Mouse (Mus musculus): Measurements from ENCODE around the gene Rasgef1a.

Rasgef1a gene

DNA sequence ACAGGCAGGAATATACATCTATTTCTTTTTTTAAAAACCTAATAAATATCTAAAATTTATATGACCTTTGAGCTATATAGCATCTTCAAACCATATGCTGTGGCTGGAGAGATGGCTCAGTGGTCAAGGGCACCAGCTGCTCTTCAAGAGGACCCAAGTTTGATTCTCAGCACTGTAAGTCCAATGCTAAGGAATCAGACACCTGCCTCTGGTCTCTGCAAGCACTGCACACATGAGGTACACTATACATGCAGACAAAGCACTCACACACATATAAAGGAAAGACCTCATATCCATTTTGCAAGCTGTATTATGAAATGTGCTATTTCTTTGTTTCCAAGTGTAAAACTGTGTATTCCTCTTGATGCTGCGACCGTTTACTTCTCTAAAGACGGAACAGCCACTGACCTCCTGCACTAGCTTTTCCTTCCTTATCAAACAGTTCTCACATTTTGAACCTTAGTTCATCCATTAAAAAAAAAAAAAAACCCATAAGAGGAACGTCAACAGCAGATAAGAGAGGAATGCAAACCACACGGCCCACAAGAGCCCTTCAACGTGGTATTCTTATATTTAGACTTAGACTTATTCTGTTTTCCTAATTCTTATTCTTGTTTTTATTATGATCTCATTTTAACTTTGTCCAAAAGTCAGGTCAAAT is 116.7 kb downstream of the Rasgef1a start:
- peak; percentile 48 for DNase-seq (ENCODE audit: low read depth, low spot score)

DNA sequence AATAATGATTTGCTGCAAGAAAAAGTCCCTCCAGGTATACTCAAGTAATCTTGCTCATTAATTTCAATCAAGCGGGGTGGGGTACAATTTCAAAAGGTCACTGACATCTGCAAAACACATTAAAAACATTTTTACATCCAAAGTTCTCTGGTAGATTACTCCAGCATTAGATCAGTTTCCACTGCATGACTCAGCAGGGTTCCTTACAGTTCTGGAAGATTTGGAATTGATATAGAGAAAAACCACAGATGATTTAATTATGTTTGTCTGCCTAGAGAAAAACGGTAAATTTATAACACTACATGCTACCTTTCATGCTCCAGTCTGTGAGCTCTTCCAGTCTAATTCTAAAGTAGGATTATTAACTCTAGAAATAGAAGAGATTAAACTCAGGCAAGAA is 118.8 kb downstream of the Rasgef1a start:
- DNase-seq (ENCODE audit: low read depth, low spot score) = peak; percentile 69

DNA sequence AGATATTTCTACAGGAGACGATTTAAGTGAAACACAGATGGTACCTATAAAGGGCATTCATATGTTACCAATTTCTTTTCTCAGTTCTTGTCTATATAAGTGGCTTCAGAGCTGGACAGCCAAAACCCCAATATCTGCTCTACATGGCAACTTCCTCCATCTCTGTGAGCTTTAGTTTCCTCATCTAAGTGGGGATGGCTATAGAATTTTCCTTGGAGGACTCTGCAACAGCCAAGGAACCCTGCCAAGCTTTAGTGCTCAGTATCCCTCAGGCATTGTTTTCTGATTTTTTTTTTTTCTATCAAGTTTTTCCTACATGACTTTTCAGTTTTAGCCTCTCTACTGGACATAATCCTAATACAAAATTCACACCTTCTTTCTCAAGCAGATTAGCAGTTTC is 123.2 kb downstream of the Rasgef1a start:
- peak; percentile 57 for DNase-seq (ENCODE audit: low read depth, low spot score)

DNA sequence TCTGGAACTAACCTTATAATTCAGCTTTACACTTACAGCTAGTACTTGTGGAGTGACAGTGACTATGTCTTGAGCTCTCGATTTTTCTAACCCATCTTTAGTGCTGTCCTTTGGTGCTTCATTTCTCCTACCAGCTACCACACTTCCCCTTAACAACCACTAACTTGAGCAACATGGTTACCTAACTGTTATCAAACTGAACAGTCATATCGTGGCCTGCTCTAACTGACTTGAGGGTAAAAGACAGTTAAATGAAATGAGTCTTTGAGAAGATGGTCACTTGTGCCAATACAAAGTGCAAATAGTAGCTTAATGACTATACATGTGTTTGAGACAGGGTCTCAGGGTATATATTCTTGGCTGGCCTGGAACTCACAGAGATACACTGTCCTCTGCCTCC is 125.9 kb downstream of the Rasgef1a start:
- DNase-seq (ENCODE audit: low read depth, low spot score) = no peak

DNA sequence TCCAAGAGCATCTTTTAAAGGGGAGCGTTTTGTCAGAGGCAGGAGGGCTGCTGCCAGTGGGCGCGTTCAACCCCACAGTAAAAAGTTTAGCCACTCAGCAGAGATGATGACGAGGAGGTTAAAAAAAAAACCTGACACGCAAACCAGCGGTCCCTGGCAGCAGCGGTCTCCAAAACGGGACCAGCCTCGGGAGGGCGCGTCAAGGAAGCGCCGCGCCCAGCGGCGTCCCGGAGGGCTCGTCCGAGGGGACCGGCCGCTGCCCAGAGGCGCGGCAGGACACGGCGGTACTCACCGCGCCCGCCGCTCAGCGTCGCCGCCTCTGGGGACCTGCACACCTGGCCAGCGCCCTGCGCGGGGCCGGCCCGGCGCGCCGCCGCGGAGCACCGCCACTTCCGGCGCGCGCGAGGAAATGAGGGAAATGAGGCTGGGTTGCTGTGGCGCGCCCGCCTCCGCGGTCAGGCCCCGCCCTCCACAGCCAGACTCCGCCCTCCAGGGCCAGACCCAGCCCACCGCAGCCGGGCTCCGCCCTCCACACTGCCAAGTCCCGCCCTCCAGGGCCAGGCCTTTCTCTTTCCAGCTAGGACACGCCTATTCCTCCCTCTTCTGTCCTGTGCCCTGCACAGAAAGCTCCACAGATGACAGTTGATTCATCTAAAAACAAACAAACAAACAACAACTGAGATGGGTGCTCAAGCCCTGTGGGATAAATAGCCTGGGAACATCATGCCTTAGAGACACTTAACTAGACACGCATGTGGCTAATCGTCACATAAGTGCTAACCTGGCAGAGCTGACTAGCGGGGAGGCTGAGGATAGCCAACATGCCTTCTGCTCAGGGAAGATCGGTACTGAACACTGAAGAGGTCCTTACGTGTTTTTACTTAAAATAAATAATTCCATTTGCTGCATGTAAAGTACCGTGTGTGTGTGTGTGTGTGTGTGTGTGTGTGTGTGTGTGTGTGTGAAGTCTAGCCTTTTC is 127.8 kb downstream of the Rasgef1a start, which contains the start of gene Csgalnact2:
Gene Csgalnact2, minus strand, starts transcription at position 410 of the 979 bp plus-strand sequence.
- peak; percentile 90 for DNase-seq (ENCODE audit: low read depth, low spot score)

DNA sequence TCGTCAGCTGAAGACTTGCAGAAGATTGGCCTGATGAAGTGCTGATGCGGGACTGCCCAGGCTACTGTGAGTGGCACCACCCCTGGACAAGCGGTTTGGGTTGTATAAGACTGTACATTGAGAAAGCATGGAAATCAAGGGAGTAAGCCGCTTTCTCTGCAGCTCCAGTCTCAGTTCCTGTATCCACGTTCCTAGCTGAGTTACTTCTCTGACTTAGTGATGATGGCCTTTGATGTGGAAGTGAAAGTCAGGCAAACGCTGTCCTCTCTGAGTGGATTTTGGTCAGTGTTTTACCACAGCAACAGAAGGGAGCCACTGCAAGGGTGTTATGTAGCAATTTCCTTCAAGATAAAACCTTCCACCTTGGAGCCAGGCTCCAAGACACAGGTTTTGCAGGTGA is 129.7 kb downstream of the Rasgef1a start:
- DNase-seq (ENCODE audit: low read depth, low spot score) = no peak
